Mouse (Mus musculus) Patski (cell line): ENCODE results near the gene 1700092M07Rik. TPM values are rescaled to one million over a fixed set of nuclear protein-coding genes. Genes with fewer than 3 reads are reported as not detected.

Experiments
- ATAC-seq: fragments of 100-300 bp; one replicate; pipeline ENCODE4 v1.8.0; 2021
- CTCF ChIA-PET: fragments of 350-600 bp; sonication (Branson Sonifier 250); formaldehyde crosslinking; loops from one replicate; lab custom pipeline; 2022; ENCODE audit warnings: inconsistent platforms; lab: Charles Lee
- POLR2A ChIA-PET: fragments of 350-600 bp; sonication (Branson Sonifier 250); formaldehyde crosslinking; loops from one replicate; lab custom pipeline; 2022; ENCODE audit warnings: antibody characterized with exemption, inconsistent platforms; lab: Charles Lee
- DNase-seq: peaks from one replicate; pipeline ENCODE4 v3.0.0-alpha.2; 2011; ENCODE audit warnings: low read depth, low spot score
- H3K27me3 ChIP-seq: fragments of 371-371 bp; one replicate; pipeline ENCODE4 v1.5.1; 2021
- CTCF ChIP-seq: fragments of 100-300 bp; IDR thresholded peaks from one replicate; pipeline ENCODE4 v1.5.1; 2021
- in situ Hi-C: fragments of 300-500 bp; cut with MboI; formaldehyde crosslinking; loops from 3 replicates; pipeline ENCODE4 v1.11.1; 2018; ENCODE audit warnings: low pct_unique_long_range_greater_than_20kb, mixed read lengths
- polyA plus RNA-seq: library from polyadenylated mRNA; unstranded; gene quantifications from one replicate; pipeline ENCODE4 v1.2.3, GENCODE M21; 2021

Gene 1700092M07Rik
- polyA plus RNA-seq, 1 experiment from 2014 or later, result 0.86 TPM

DNA sequence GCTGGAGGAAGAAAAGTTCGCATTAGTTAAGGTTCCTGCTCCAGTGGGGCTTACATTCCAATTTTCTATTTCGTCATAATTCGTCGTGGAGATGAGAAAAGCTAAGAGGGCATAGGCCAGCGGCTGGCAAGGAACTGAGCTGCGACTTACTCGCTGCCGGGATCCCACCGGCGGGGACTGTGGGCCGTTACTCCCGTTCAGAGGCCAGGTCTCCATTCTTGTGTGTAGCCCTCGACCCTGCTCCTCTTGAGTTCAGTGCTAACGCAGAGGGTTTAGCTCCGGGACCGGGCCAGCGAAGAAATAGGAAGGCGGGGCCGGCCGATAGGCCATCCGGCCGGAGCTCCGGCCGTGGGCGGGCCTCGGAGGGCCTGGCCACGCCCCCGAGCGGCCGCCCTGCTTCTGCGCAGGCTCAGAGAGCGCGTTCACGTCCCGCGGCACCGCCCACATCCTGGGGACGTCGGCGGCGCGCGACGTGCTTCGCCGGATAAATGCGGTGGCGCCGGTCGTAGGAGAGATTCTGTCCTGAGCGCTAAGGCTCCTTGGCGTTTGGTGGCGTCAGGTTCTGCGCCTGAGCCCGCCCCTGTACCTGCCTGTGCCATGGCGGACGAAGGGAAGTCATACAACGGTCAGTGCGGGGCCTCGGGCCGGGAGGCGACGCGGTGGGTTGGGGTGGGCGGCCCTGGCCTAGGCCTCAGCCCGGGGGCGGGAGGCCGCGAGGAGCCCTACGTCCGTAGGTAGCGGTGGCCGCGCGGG is 16.3 kb downstream of the 1700092M07Rik start, which contains the start of gene Nxf1:
Gene Nxf1, plus strand, starts transcription at position 439 of the 753 bp plus-strand sequence.
- POLR2A ChIA-PET, result interaction anchor here (1.0 to 2.8 kb wide), 5 partner anchors 9 to 48 kb away, joined by 3 to 11 read pairs (median 4); partner anchors contain the start of genes Tmem179b and Tmem223
- DNase-seq, result peak; percentile 44
- in situ Hi-C loops, result no loop called here

DNA sequence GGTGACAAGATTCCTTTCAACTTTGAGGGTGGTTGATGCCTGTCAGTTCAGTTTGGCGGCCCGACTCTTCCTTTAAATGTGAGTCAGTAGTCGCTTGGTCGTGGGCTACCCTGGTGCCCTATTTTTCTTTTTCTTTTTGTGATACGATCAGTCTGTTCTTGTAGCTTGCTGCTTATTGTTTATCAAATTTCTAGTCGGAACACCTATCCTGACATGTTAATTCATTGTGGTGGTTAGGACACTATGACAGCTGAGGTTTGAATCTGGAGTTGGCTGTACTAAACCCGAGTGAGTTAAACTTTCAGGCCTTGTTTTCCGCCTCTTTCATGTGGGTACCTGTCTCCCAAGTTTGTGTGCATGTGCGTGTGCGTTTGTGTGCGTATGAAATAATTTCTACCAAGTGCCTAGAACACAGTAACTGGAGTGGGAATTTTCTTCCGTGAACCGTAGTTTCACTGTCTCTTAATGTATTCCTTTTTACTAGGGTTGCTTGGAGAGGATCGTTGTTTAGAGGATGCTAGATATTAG is 17.0 kb downstream of the 1700092M07Rik start:
- POLR2A ChIA-PET, result interaction anchor here (0.7 to 2.8 kb wide), 7 partner anchors 10 to 63 kb away, joined by 3 to 11 read pairs (median 4); partner anchors contain the start of genes 1700092M07Rik, Tmem179b and Tmem223
- CTCF ChIA-PET, result interaction anchor here (1.0 to 1.7 kb wide), 2 partner anchors 9 to 41 kb away, joined by 4 read pairs; partner anchors contain the start of gene Polr2g
- DNase-seq (no peak), ATAC-seq (peak; percentile 4)
- no peaks in the 10 kb centered on the region for H3K27me3 ChIP-seq
- TF ChIP-seq CTCF, result no peak
- in situ Hi-C loops, result no loop called here

More for the DNA sequence above, 16.3 kb downstream of the 1700092M07Rik start, which contains the start of gene Nxf1:
- H3K27me3 ChIP-seq, result no peaks in the 10 kb centered on the region
- CTCF ChIA-PET, result interaction anchor here (0.8 to 1.7 kb wide), 5 partner anchors 9 to 50 kb away, joined by 3 to 4 read pairs (median 3); no protein-coding TSS in a partner anchor
- ATAC-seq, result peak; percentile 94
- no peak for TF ChIP-seq CTCF

DNA sequence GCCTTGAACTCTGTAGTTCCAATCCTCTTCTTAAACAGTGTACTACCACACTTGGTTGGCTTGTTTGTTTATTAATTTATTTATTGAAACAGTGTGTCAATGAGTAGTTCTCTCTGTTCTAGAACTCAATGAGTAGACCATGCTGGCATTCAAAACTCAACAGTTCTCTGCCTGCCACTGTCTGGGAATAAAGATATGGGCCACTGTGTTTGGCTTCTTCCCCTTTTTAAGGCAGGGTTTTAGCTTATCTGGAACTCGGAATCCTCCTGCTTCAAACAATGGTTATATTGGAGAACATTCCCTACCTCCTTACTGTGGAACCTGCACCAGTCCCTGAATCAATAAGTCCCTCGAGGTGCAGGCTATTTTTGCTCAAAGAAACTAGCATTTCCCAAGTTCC is 18.4 kb downstream of the 1700092M07Rik start:
- in situ Hi-C loops, result no loop called here
- ChIA-PET POLR2A (interaction anchor here (1.1 to 2.8 kb wide), 3 partner anchors 12 to 62 kb away, joined by 3 to 11 read pairs (median 6); partner anchors contain the start of genes Tmem179b and Tmem223), CTCF (interaction anchor here (1.7 kb wide), 1 partner anchor 10 kb away, joined by 4 read pairs; no protein-coding TSS in a partner anchor)
- ATAC-seq (no peak), DNase-seq (no peak)
- TF ChIP-seq CTCF, result no peak
- no peaks in the 10 kb centered on the region for H3K27me3 ChIP-seq

DNA sequence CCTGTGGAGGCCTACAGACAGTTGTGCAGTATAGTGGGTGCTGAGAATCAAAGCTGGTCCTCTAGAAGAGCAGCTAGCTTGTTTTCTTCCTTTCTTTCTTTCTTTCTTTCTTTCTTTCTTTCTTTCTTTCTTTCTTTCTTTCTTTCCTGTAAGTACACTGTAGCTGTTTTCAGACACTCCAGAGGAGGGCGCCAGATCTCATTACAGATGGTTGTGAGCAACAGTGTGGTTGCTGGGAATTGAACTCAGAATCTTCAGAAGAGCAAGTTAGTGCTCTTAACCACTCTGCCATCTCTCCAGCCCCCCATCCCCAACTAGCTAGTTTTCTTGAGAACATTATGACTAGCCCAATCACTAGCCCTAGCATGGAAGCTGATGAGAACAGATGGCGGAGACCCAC is 20.2 kb downstream of the 1700092M07Rik start:
- no peaks in the 10 kb centered on the region for H3K27me3 ChIP-seq
- in situ Hi-C loops, result no loop called here
- CTCF ChIA-PET, result interaction anchor here (1.0 to 1.4 kb wide), 3 partner anchors 9 to 43 kb away, joined by 3 to 5 read pairs (median 4); partner anchors contain the start of gene Tmem223
- no peak for DNase-seq
- TF ChIP-seq CTCF, result peak; percentile 53
- ATAC-seq, result no peak
- POLR2A ChIA-PET, result interaction anchor here (0.8 kb wide), 1 partner anchor 11 kb away, joined by 3 read pairs; no protein-coding TSS in a partner anchor

DNA sequence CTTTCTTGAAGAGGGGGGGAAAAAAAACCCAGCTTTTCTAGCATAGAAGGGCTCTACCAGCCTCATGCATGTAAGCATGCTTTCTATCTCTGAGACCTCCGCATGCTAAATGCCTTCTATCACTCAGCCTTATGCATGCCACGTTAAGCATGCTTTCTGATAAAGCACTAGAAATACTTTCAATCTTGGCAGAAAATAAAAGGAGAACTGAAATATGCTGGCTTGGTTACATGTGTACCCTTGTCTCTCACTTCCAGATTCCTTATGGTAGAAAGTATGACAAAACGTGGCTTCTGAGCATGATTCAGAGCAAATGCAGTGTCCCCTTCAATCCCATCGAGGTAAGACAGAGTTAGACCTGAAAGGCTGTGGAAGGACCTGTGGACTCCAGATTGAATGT is 22.8 kb downstream of the 1700092M07Rik start:
- POLR2A ChIA-PET, result interaction anchor here (0.6 kb wide), 1 partner anchor 71 kb away, joined by 3 read pairs; no protein-coding TSS in a partner anchor
- CTCF ChIA-PET, result no interaction called here
- in situ Hi-C loops, result no loop called here
- no peak for TF ChIP-seq CTCF
- ATAC-seq, result no peak
- no peaks in the 10 kb centered on the region for H3K27me3 ChIP-seq
- no peak for DNase-seq

DNA sequence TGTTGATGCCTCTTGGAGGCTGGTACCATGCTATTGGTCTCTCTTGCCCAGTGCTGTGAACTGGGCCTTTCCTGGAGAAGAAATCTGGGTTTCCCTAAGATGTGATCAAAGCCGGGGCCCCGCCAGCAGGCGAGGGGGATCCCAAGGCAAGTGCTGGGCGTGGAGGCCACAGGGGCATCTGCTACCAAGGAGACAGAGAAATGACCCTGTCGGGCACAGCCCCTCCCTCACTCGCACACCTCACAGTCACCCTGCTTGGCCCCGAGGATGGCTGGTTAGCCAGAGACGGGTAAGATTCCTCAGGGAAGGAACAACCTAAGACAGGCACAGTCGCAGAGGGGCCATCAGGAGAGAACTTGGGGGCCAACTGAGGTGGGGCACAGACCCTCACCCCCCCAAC is 25.0 kb downstream of the 1700092M07Rik start:
- TF ChIP-seq CTCF, result no peak
- ChIA-PET CTCF (interaction anchor here (1.0 kb wide), 1 partner anchor 24 kb away, joined by 3 read pairs; the partner anchor contains the start of genes 1700092M07Rik and Stx5a), POLR2A (no interaction called here)
- in situ Hi-C loops, result no loop called here
- DNase-seq (no peak), ATAC-seq (no peak)
- no peaks in the 10 kb centered on the region for H3K27me3 ChIP-seq

DNA sequence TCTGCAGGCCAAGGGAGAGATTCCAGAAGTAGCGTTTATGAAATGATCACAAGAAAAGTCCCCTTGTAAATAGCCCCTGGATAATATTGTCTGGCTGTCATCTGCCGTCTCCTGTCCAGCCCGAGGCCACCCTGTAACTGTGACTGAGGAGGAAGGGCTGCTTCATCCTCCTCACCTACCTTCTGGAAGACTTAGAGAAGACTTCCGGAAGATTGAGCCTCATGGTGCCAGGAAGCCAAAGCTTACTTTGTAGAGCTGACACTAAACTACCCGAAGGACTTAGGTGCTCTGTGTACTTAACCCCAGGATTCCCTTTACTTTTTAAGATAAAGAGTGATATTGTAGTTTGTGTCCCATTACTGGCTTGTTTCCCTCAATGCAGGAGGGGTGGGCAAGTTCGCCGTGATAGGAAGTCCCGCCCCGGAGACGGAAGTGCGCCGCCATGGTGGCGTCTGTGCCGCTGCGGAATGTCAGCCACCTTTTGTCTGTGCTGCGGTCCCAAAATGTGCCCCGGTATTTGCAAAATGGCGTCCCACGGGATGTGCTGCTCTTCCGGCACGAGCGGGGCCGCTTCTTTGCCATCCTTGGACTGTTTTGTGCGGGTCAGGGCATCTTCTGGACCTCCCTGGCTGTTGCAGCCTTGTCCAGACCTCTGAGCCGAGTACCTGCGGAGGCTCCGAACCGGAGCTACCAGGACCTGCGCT is 30.2 kb downstream of the 1700092M07Rik start, which contains the start of gene Tmem223:
Gene Tmem223, plus strand, starts transcription at position 430 of the 704 bp plus-strand sequence.
- ChIA-PET CTCF (interaction anchor here (2.1 kb wide), 1 partner anchor 10 kb away, joined by 5 read pairs; no protein-coding TSS in a partner anchor), POLR2A (interaction anchor here (0.5 to 2.2 kb wide), 6 partner anchors 10 to 102 kb away, joined by 3 to 11 read pairs (median 3); partner anchors contain the start of genes Hnrnpul2 and Nxf1)
- DNase-seq (no peak), ATAC-seq (no peak)
- TF ChIP-seq CTCF, result no peak
- in situ Hi-C loops, result no loop called here
- no peaks in the 10 kb centered on the region for H3K27me3 ChIP-seq

DNA sequence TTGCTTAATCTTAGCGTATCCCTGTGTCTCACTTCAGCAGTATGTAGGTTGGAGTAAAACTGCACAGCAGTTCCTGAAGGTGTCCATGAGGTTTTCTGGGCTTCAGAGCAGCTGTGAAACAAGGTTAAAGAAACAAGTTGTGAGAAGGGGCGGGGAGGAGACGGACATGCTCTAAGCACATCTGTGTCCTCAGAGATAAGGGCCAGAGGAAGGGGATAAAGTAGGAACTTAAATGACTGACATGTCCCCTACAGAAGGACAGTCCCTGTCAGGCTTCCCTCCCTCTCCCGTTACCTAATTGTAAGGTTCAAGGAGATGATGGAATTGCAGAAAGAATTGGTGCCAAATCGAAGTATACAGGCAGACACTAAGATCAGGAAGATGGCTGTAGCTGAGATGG is 32.5 kb downstream of the 1700092M07Rik start:
- POLR2A ChIA-PET, result interaction anchor here (0.5 to 4.3 kb wide), 6 partner anchors 14 to 46 kb away, joined by 3 to 37 read pairs (median 4); partner anchors contain the start of genes Hnrnpul2, Nxf1, Polr2g and Taf6l
- no peaks in the 10 kb centered on the region for H3K27me3 ChIP-seq
- CTCF ChIA-PET, result interaction anchor here (2.0 kb wide), 1 partner anchor 43 kb away, joined by 4 read pairs; no protein-coding TSS in a partner anchor
- DNase-seq, result no peak
- in situ Hi-C loops, result no loop called here
- ATAC-seq, result no peak
- TF ChIP-seq CTCF, result no peak

DNA sequence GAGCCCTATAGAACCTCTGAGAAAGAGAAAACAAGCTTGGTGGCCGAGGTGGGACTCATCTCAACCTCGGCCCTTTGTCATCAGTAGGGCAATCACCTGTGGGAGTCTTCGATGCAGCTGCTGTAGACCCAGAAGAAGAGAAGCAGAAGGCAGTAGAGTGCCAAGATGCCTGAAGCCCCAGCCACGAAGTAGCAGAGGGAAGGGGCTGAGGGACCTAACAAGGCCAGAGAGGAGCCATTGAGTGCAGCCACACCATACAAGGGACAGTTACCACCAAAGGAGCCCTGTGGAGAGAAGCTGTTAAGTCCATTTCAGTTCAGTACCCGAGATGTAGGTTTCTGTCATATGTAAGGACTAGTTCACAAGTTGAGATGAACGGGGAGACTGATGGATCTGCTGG is 32.9 kb downstream of the 1700092M07Rik start:
- CTCF ChIA-PET, result interaction anchor here (1.2 to 2.0 kb wide), 3 partner anchors 12 to 42 kb away, joined by 3 to 5 read pairs (median 4); no protein-coding TSS in a partner anchor
- in situ Hi-C loops, result no loop called here
- no peak for ATAC-seq
- no peak for TF ChIP-seq CTCF
- no peak for DNase-seq
- POLR2A ChIA-PET, result interaction anchor here (0.5 to 4.3 kb wide), 6 partner anchors 13 to 46 kb away, joined by 3 to 37 read pairs (median 4); partner anchors contain the start of genes Hnrnpul2, Nxf1, Polr2g and Taf6l
- H3K27me3 ChIP-seq, result no peaks in the 10 kb centered on the region
